Mouse (Mus musculus) right cerebral cortex, adult 18-20 months (tissue): ENCODE measurements at regions not wholly inside any gene's neighbourhood (a gene's known extent, or its start where the extent isn't known, plus 50 kb on each side); places are given as distances from the start of the nearest gene placed in this dataset.

Experiments used
- DNase-seq: peaks from one replicate; pipeline ENCODE4 v3.0.0; 2022; ENCODE audit warnings: mixed read lengths

DNA sequence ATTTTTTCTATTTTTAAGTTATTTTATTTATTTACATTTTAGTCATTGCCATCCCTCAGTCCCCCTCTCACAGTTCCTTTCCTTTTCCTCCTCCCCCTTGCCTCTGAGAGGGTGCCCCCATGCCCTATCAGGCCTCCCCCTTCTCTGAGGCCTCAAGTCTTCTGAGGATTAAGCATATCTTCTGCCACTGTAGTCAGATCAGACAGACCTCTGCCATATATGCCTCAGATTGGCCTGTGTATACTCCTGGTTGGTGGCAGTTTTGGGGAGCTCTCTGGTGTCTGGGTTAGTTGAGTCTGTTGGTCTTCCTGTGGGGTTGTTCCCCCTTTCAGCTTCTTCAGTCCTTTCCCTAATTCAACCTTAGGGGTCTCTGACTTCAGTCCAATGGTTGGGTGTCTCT is 81.4 kb upstream of the Slco4c1 start:
- DNase-seq: no peak

DNA sequence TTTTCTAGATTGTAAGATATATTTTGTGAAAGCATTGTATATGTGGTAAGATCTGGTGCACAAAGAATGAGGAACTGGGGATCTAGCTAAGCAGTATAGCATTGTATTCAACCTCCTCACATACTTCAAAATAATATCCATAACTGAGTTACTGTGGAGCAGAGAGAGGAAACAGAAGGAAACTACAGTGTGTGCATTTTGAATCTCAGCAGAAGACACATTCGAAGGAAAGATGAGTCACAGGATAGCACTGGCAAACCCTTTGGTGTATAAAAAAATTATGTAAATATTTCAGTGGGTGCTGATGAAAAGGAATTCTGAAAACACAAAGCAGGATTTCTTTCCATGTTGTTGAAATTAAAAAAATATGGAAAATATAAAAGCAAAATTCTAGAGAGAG is 69.4 kb upstream of the Slco4c1 start:
- peak; percentile 4 for DNase-seq
